ENCODE assay signal across 26 mouse cellular contexts in the genomic region with DNA sequence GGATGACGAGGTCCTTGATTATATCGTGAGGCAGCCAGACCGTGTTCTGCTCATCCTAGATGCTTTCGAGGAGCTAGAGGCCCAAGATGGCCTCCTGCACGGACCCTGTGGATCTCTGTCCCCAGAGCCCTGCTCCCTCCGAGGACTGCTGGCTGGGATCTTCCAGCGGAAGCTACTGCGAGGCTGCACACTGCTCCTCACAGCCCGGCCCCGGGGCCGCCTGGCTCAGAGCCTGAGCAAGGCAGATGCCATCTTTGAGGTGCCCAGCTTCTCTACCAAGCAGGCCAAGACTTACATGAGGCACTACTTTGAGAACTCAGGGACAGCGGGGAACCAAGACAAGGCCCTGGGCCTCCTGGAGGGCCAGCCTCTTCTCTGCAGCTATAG. TPM values are rescaled to one million over a fixed set of nuclear protein-coding genes. Genes with fewer than 3 reads are reported as not detected.
DNase-seq lines count a peak whose midpoint lies in the region; ATAC-seq and TF ChIP-seq lines count a peak whose summit lies in the region.
"Had no signal": no experiment of that assay in that cellular context is flagged by ENCODE, and none has a peak within 500 bp of the region (broad histone marks: within the 10 kb centered on the region; RNA-seq: fewer than 3 reads in every experiment).

No protein-coding gene starts in this region.

- DNase-seq in hindbrain, embryonic 14.5 days (ENCODE audit: low spot score): no peak
- no peak for DNase-seq in Patski (ENCODE audit: low read depth, low spot score)
- DNase-seq in cerebellum, adult 18-20 months: peak; percentile 61 to 69
- peak; percentile 55 to 69 for DNase-seq in cerebellum, postnatal 14 days
- no peak for DNase-seq in thymus, adult 2 months
- DNase-seq in adrenal gland, postnatal 4 days (ENCODE audit: low spot score in 2 of 2): no peak
- DNase-seq: gastrocnemius, postnatal 14 days; kidney, adult 11 months; kidney, postnatal 36 days; layer of hippocampus, postnatal 36 days; liver; lung, adult 2 months; retina, postnatal 1 day; right cerebral cortex, postnatal 14 days; thymus, postnatal 36 days had no signal

- TF ChIP-seq CTCF in Patski (IDR thresholded peaks at IDR 0.05): no peak
- TF ChIP-seq CTCF in thymus, adult 2 months (IDR thresholded peaks at IDR 0.05; ENCODE audit: borderline replicate concordance, control insufficient read depth, extremely low read depth, insufficient read depth, low read length, poor library complexity): no peak

- no peaks in the 10 kb centered on the region for H3K9me3 ChIP-seq in hindbrain, embryonic 15.5 days
- H3K9me3 ChIP-seq in hindbrain, embryonic 14.5 days (ENCODE audit: control insufficient read depth, low read length): no peaks in the 10 kb centered on the region
- H3K9me3 ChIP-seq: forebrain, embryonic 13.5 days; heart, embryonic 10.5 days; heart, embryonic 15.5 days; kidney, embryonic 15.5 days; midbrain, embryonic 15.5 days; neural tube, embryonic 15.5 days had no signal

- H3K27me3 ChIP-seq in hindbrain, embryonic 15.5 days: no peaks in the 10 kb centered on the region
- no peaks in the 10 kb centered on the region for H3K27me3 ChIP-seq in hindbrain, embryonic 14.5 days (ENCODE audit: control insufficient read depth, insufficient read depth, low read length)
- H3K27me3 ChIP-seq in Patski: no peaks in the 10 kb centered on the region
- H3K27me3 ChIP-seq in thymus, adult 2 months (ENCODE audit: control insufficient read depth, insufficient read depth, low read length): no peaks in the 10 kb centered on the region
- H3K27me3 ChIP-seq: forebrain, embryonic 13.5 days; kidney, embryonic 15.5 days; midbrain, embryonic 15.5 days; neural tube, embryonic 15.5 days had no signal

- no peak overlapping the region for H3K4me2 ChIP-seq in hindbrain, embryonic 15.5 days
- H3K4me2 ChIP-seq in hindbrain, embryonic 14.5 days (replicated peaks): no peak overlapping the region
- H3K4me2 ChIP-seq: forebrain, embryonic 13.5 days; heart, embryonic 15.5 days; kidney, embryonic 15.5 days; midbrain, embryonic 15.5 days; neural tube, embryonic 15.5 days had no signal

- H3K27ac ChIP-seq in hindbrain, embryonic 15.5 days (replicated peaks): no peak overlapping the region
- no peak overlapping the region for H3K27ac ChIP-seq in hindbrain, embryonic 14.5 days
- no peak overlapping the region for H3K27ac ChIP-seq in thymus, adult 2 months (ENCODE audit: control insufficient read depth, insufficient read depth, low read length)
- H3K27ac ChIP-seq: forebrain, embryonic 13.5 days; heart, embryonic 10.5 days; heart, embryonic 15.5 days; kidney, embryonic 15.5 days; liver, embryonic 14.5 days; midbrain, embryonic 15.5 days; neural tube, embryonic 15.5 days had no signal

- H3K36me3 ChIP-seq in hindbrain, embryonic 15.5 days: no peaks in the 10 kb centered on the region
- no peaks in the 10 kb centered on the region for H3K36me3 ChIP-seq in hindbrain, embryonic 14.5 days (replicated peaks; ENCODE audit: control insufficient read depth, insufficient read depth)
- no peaks in the 10 kb centered on the region for H3K36me3 ChIP-seq in thymus, adult 2 months (ENCODE audit: control insufficient read depth, insufficient read depth, low read length)
- H3K36me3 ChIP-seq: heart, embryonic 10.5 days; heart, embryonic 15.5 days; kidney, embryonic 15.5 days; midbrain, embryonic 15.5 days; neural tube, embryonic 15.5 days had no signal

- CTCF ChIA-PET in Patski (lab: Charles Lee): interaction anchor here (0.9 to 1.6 kb wide), 4 partner anchors 10 to 94 kb away, joined by 3 to 5 read pairs (median 4); no protein-coding TSS in a partner anchor

- H3K9ac ChIP-seq in hindbrain, embryonic 15.5 days: no peak overlapping the region
- no peak overlapping the region for H3K9ac ChIP-seq in hindbrain, embryonic 14.5 days
- H3K9ac ChIP-seq: forebrain, embryonic 13.5 days; heart, embryonic 15.5 days; kidney, embryonic 15.5 days; liver, embryonic 14.5 days; midbrain, embryonic 15.5 days; neural tube, embryonic 15.5 days had no signal

- in situ Hi-C loops in Patski (cut with MboI; ENCODE audit: low pct_unique_long_range_greater_than_20kb): loop anchor here (10.0 kb wide), 1 partner anchor 426 kb away; no protein-coding TSS in a partner anchor

- 0 out of 2 replicates have a peak, but pooled peaks cover 2% of the 10 kb centered on the region for H3K4me1 ChIP-seq in hindbrain, embryonic 15.5 days (replicated peaks)
- H3K4me1 ChIP-seq in hindbrain, embryonic 14.5 days (replicated peaks; ENCODE audit: control insufficient read depth, insufficient read depth, low read length): no peaks in the 10 kb centered on the region
- no peaks in the 10 kb centered on the region for H3K4me1 ChIP-seq in thymus, adult 2 months (replicated peaks; ENCODE audit: control insufficient read depth, insufficient read depth, low read length)
- H3K4me1 ChIP-seq: heart, embryonic 10.5 days; neural tube, embryonic 15.5 days had no signal

- no peak overlapping the region for H3K4me3 ChIP-seq in hindbrain, embryonic 15.5 days
- no peak overlapping the region for H3K4me3 ChIP-seq in hindbrain, embryonic 14.5 days (replicated peaks; ENCODE audit: low read length)
- H3K4me3 ChIP-seq in thymus, adult 2 months (ENCODE audit: control insufficient read depth, insufficient read depth, low read length): no peak overlapping the region
- H3K4me3 ChIP-seq: forebrain, embryonic 13.5 days; heart, embryonic 10.5 days; heart, embryonic 15.5 days; kidney, embryonic 15.5 days; midbrain, embryonic 15.5 days; neural tube, embryonic 15.5 days had no signal

- POLR2A ChIA-PET in Patski (lab: Charles Lee): no interaction called here

- TF ChIP-seq POLR2A in thymus, adult 2 months (IDR thresholded peaks at IDR 0.05; ENCODE audit: control insufficient read depth, extremely low read depth, insufficient read depth, low read length, poor library complexity): no peak

- 0 out of 2 replicates have a peak, but pooled peaks have one; percentile 20 for ATAC-seq in hindbrain, embryonic 15.5 days (ENCODE audit: low FRiP score, low read depth)
- no peak for ATAC-seq in hindbrain, embryonic 14.5 days (ENCODE audit: low FRiP score)
- peak; percentile 9 for ATAC-seq in Patski
- ATAC-seq: CD4-positive, CD25-positive, alpha-beta regulatory T cell, adult 4 months; forebrain, embryonic 13.5 days; inflammation-experienced regulatory T-cells, adult 6 months; midbrain, embryonic 15.5 days had no signal

- WGBS in hindbrain, embryonic 15.5 days: 89% methylated on average over 12 of the region's 12 CpGs
- WGBS in hindbrain, embryonic 14.5 days: 87% methylated on average over 12 of the region's 12 CpGs
- 92% methylated on average over 12 of the region's 12 CpGs for WGBS in thymus, adult 2 months

RNA-seq across cellular contexts. Expression of a gene that starts 31.3 kb away (rescaled TPM):
- 0.37 and 0.52 TPM in 2 replicates for polyA plus RNA-seq in hindbrain, embryonic 15.5 days (2015; fragmentation: Nextera tagmentation; extraction: Ambion mirVana)
- polyA plus RNA-seq in hindbrain, embryonic 14.5 days (2014; fragmentation: Nextera tagmentation; extraction: Ambion mirVana): 0.62 and 0.69 TPM in 2 replicates
- polyA plus RNA-seq in Patski (2021): 0.03 TPM
- polyA plus RNA-seq in thymus, adult 2 months (2012; rRNA removed): 30.1 and 31.5 TPM in 2 replicates
- total RNA-seq in adrenal gland, postnatal 4 days (2021): under 1 TPM; 0.37 to 0.56 TPM
- total RNA-seq: left cerebral cortex, postnatal 10 days had no signal

RNA-seq across cellular contexts. Expression of a gene that starts 31.7 kb away (rescaled TPM):
- polyA plus RNA-seq in hindbrain, embryonic 15.5 days (2015; fragmentation: Nextera tagmentation; extraction: Ambion mirVana): 18.1 and 19.3 TPM in 2 replicates
- 25.0 and 26.0 TPM in 2 replicates for polyA plus RNA-seq in hindbrain, embryonic 14.5 days (2014; fragmentation: Nextera tagmentation; extraction: Ambion mirVana)
- polyA plus RNA-seq in Patski (2021): 23.5 TPM
- polyA plus RNA-seq in thymus, adult 2 months (2012; rRNA removed): 122 and 146 TPM in 2 replicates
- 10 to 100 TPM; 21.8 to 23.0 TPM for total RNA-seq in adrenal gland, postnatal 4 days (2021)

RNA-seq across cellular contexts. Expression of a gene that starts 34.0 kb away (rescaled TPM):
- polyA plus RNA-seq in hindbrain, embryonic 15.5 days (2015; fragmentation: Nextera tagmentation; extraction: Ambion mirVana): 66.2 and 70.2 TPM in 2 replicates
- polyA plus RNA-seq in hindbrain, embryonic 14.5 days (2014; fragmentation: Nextera tagmentation; extraction: Ambion mirVana): 67.1 and 68.7 TPM in 2 replicates
- polyA plus RNA-seq in Patski (2021): 21.3 TPM
- polyA plus RNA-seq in thymus, adult 2 months (2012; rRNA removed): 25.2 and 30.1 TPM in 2 replicates
- total RNA-seq in adrenal gland, postnatal 4 days (2021): 10 to 100 TPM; 28.2 to 30.7 TPM

Comparison
In these comparisons a context has a peak if more than half of its experiments do, and no peak if none do; other contexts are left out.
1. DNase-seq: peak in cerebellum, adult 18-20 months (2 of 2) and cerebellum, postnatal 14 days (2 of 2); none in hindbrain, embryonic 14.5 days (single experiment), Patski (single experiment), thymus, adult 2 months (single experiment) and adrenal gland, postnatal 4 days (0 of 2).
2. RNA of a gene that starts 31.3 kb away (polyA plus RNA-seq): 30.1 to 31.5 TPM in thymus, adult 2 months; 0.62 to 0.69 TPM in hindbrain, embryonic 14.5 days, 0.37 to 0.52 TPM in hindbrain, embryonic 15.5 days and 0.03 TPM in Patski (single experiment); every median in the first group is over 10 times any median in the second.